Mouse (Mus musculus) ovary, postnatal 36 days (tissue): ENCODE data around the gene Gbf1.

ENCODE experiments used
- DNase-seq: peaks from one replicate; pipeline ENCODE4 v3.0.0; 2022; ENCODE audit warnings: low spot score, mixed read lengths

Gene Gbf1

DNA sequence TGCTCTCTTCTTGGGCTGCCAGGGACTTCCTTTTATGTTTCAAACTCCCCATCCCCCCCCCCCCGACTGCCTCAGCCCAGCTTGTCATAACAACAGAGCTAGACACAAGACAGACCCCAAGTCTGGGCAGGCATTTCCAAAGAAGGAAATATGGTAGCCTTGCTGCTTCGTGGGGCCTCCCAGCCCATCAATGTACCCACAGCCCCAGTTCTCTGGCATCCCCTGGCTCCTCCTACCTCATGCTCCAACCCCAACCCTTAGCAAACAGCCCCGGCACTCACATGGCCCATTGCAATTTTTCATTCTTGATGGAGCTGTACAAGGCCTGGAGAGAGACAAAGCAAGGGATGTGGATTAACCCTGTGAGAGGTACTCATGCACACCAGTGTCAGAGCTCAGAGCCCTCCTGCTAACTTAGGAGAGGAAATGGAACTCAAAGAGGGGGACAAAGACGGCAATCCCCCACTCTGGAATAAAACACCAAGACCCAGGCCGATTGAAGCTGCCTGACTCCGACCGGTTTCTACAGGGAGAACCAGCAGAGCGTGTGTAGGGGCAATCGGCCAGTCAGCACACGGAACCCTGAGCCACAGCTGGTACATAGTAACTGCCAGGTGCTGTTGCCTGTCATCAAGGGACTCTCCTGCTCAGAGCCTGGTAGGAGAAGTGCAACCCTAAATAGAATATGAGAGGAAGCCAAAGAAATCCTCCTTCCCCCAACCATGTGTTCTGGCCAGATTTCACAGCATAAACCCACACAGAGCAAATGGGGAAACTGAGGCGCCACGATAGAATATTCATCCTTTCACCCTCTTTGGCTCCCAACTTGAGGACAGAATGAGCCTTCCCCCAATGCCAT lies 163.7 kb downstream of the Gbf1 start:
- peak; percentile 8 for DNase-seq

- peak; percentile 9 for DNase-seq
Measured at GRCm38 (mm10) chr19:46316846-46317545, 164.7 kb downstream of the Gbf1 start.

GRCm38 (mm10) chr19:46317546-46317885 lies 165.2 kb downstream of the Gbf1 start:
- no peak for DNase-seq

DNA sequence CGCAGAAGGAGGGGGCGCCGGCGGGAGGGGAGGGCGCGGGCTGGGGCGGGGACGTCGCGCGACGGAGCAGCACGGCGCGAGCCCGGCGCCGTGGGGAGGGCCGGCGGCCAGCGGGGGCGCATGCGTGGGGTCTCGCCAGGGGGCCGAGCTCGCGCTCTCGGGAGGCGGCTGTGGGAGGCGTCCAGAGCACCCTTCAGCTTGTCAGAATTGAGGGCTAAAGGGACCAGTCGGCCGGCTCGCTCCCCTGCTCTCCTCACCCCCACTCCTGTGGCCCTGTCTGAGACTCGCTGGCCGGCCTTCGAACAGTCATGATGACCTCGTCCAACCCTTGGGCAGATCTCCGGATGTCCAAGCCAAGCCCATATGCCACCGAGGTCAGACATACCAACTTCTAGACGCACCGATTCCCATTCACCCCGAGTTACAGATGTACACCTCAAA lies 165.7 kb downstream of the Gbf1 start:
- DNase-seq, result peak; percentile 66

- DNase-seq, result peak; percentile 80
Measured at GRCm38 (mm10) chr19:46318586-46319378, 166.5 kb downstream of the Gbf1 start.

DNA sequence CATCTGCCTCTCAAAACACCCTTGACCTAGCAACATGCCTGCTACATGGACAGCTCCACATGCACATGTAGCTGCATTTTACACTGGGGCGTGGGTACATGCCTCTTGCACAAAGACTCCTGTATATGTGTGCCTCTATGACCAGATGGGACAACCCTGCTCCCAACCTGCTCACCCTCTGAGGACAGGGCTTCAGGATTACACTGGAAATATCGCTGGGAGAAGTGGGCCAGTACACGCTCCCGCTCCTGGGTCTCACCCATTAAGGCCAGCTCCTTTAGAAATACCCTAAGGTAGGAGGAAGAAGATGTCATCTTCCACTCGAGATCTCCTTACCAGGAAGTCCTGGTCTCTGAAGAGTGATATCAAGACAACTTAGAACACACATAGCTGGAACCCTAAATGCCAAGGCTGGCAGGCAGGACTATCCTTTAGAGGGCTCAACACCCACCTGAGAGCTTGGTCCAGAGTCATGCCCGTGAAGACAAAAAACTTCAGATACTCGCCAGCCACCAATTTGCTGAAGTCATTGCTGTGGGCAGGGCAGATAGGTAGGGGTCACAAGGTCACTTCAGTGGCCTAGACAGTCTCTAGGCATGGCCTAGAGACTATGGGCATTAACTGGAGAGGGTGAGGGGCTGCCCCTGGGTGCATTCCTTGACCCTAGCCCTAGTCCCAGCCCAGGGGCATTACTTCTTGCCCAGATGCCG lies 167.9 kb downstream of the Gbf1 start:
- DNase-seq, result no peak

GRCm38 (mm10) chr19:46321101-46321943 lies 169.0 kb downstream of the Gbf1 start:
- no peak for DNase-seq

- DNase-seq, result no peak
Measured at GRCm38 (mm10) chr19:46322144-46322995, 170.1 kb downstream of the Gbf1 start.

- peak; percentile 6 for DNase-seq
Measured at GRCm38 (mm10) chr19:46322996-46323572, 170.8 kb downstream of the Gbf1 start.

- DNase-seq, result no peak
Measured at GRCm38 (mm10) chr19:46323716-46324115, 171.4 kb downstream of the Gbf1 start.

- DNase-seq, result no peak
Measured at GRCm38 (mm10) chr19:46324366-46324765, 172.1 kb downstream of the Gbf1 start.

DNA sequence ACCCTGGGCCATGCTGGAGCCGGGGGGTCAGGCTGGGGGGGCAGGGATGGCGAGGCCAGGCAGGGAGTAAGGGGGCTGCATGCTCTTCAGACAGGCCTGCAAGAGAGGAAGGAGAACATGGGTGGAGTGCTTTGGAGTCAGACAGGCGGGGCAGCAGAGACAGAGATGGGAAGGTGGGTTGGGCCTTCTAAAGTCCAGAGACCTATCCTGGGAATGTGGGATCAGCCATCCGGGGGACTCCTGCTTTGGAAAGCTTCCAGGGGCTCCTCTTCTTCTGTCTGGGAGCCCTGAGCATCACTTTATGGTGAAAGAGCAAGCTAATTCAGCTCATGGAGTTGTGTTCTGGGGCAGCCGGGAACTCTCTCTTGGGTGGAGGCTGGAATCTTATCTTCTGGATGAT lies 172.6 kb downstream of the Gbf1 start:
- no peak for DNase-seq

DNA sequence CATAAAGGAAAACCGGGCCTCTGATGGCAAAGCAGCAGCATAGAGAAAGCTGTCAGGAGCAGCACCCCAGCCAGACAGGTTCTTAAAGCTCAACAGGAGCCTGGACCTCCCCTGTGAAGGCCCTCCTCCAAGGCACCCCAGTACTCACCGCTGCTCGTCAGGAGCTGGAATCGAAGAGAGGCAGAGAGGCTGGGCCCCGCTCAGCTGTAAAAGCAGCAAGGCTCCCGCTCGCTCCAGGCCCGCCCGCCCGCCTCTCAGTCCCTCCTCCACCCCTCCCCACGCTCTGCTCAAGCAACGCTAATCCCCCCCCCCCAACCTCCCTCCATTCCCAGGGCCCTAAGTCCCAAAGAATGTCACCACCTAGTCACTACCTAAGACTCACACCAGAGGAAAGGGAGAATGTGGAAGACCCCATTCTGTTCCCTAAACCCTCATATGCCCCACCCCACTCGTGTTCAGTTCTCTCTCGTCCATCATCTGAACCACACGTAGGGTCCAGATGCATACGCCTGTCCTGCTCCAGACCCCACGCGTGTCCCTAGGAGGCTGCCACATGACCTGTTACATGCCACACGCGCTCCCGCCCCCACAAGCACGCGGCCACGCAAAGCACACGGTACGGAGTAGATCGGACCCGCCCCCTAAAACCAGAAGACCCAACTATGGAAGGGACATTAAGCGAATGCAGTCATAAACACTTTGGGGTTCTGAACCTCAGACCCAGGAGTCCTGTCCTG lies 173.9 kb downstream of the Gbf1 start:
- peak; percentile 7 for DNase-seq

GRCm38 (mm10) chr19:46326756-46327305 lies 174.5 kb downstream of the Gbf1 start, which contains the start of gene Psd:
Psd (minus strand) TSS chr19:46327156.
- DNase-seq, result peak; percentile 61

DNA sequence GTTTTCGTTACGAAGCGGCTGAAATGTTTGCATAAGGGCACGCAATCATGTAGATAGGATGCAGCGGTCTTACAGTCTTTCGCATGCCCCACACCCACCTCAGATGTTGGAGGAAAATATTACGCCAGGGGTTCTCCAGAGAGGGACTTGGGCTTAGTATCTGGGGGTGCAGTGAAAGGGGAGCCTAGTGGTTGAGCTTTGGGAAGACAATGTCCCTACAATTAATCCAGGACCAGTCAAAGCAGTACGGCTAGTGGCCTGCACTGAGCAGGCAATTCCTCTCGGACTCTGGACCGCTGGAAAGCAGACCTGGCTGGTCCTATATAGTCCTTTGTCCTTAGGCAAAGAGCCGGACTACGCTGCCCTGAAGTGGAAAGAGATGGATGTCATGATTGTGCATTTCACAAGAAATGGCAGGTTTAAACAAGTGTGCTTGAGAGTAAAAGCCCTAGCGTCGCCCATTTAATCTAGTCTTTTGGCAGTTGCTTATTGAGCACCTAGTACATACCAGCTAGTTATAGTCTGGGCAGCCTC lies 175.3 kb downstream of the Gbf1 start:
- DNase-seq, result no peak

DNA sequence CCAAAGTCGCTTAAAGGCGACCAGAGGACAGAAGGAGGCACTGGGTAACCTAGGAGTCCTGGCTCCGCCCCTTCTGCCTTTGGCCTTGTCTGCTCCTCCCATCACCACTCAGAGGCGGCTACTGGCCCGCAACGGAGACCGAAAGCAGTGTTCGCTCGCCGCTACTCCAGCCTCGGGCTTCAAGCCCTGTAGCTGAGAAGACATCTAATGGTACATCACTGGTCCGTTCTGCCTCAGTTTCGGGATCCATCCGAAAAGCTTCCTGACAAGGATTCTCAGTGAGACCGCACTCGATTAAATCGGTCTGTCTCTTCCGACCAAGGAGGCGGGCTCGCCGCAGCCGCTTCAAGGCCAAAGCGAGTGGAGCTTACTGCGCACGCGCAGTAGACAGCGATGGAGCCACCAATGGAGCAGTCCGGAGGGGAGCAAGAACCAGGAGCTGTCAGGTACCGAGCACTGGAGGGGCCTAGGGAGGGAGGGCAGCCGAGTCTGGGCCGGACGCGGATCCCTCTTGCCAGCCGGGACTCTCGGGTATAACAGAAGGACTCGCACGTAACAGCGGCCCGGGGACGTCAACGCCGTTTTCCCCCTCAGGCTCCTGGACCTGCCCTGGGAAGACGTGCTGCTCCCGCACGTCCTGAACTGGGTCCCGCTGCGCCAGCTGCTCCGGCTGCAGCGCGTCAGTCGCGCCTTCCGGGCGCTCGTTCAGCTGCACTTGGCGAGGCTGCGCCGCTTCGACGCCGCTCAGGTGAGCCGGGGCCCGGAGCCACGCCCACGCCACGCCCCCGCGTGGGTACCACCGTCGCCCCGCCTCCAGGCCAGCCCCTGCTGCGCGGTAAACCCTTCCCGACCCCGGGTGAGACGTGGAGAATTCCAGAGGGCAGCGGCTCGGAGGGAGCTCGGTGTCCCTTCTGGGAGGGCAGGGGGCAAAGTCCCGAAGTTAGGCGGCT lies 176.0 kb downstream of the Gbf1 start, which contains the start of gene Fbxl15:
TSS of gene Fbxl15 (plus strand) at position 104 of the 950 bp plus-strand sequence.
- DNase-seq, result peak; percentile 93
